Mouse (Mus musculus): ENCODE measurements around the gene Olfr96. TPM values are rescaled to one million over a fixed set of nuclear protein-coding genes. Genes with fewer than 3 reads are reported as not detected.

Olfr96 gene
- polyA plus RNA-seq (2012; rRNA removed; ENCODE audit: low replicate concordance): not detected in 2 replicates

DNA sequence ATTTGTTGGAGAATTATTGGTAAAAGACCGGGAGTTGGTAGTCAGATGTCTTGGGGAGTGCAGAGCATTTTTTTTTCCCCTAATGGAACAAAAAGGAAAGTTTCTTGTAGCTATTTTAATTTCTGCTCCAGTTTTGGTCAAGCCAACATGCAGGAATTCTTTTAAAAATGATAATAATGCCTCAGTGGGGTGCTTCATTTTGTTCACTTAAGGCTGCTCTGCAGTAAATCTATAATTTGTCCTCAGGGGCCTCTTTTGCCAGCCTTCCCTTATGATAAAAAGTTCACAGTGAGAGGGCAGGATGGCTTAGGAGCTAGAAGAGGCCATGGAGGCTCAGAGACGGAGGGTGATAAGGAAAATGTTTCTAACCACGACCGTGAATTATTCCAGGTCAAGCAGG, at the start of gene Olfr96:
Gene Olfr96 (plus strand): TSS at position 301 of the 400 bp plus-strand sequence.

GRCm38 (mm10) chr17:37193656-37194055, 26.3 kb upstream of the Olfr96 start, which contains the start of gene Ubd:
Ubd (plus strand) TSS chr17:37193892.

DNA sequence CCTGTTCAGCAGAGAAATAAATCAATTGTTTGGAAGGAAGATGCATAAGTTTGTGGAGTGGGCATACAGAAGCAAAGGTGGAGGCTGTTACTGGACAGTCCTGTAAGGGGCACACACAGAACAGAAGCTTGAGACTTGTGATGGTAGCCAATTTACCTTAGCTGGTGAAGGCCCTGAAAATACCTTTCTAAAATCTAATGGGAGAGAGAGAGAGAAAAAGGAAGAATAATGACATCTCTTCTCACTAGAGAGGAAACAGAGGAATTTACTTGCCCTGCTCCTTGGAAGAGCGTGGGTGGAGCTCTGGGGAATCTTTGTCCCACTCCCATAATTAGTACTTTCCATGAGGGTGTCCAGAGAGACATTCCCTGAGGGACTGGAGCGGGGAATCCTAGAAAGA, 19.1 kb upstream of the Olfr96 start, which contains the start of gene Olfr94:
Gene Olfr94 (minus strand): TSS at position 101 of the 400 bp plus-strand sequence.

DNA sequence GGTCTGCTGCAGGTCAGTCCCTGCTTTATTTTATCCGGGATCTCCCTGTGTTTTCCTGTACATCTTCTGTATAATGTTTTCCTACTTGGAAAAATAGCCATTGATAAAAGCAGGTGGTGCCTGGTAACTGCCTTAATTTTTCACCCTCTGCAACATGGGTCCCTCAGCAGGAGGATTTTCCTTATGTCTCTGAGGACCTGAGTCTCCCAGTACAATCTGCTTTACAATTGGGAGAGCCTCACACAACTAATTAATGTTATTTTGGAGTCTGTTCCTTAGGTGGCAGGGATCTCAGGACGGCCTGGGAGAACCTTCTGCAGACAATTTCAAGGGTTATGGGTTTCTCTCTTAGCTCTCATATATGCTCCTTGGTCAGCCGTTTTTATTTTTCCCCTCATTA, 6.9 kb upstream of the Olfr96 start, which contains the start of gene Olfr95:
Gene Olfr95 (minus strand): TSS at position 101 of the 400 bp plus-strand sequence.

GRCm38 (mm10) chr17:37237230-37237629, 17.3 kb downstream of the Olfr96 start, which contains the start of gene Olfr97:
Olfr97 (minus strand) TSS chr17:37237330.

GRCm38 (mm10) chr17:37263626-37264025, 43.7 kb downstream of the Olfr96 start, which contains the start of gene Olfr98:
Olfr98 (minus strand) TSS chr17:37263749.

GRCm38 (mm10) chr17:37270058-37270701, 50.2 kb downstream of the Olfr96 start, which contains the start of gene H2-M3:
H2-M3 (plus strand) TSS chr17:37270220.

Other genes starting within 250 kb of the Olfr96 start
- gene 2410137M14Rik, start 238.9 kb upstream of the Olfr96 start, polyA plus RNA-seq (2012; rRNA removed; ENCODE audit: low replicate concordance): 0.19 TPM in 1 of 2 replicates, not detected in the other
- 0.19 and 0.95 TPM in 2 replicates for gene H2-M5, start 230.6 kb upstream of the Olfr96 start, polyA plus RNA-seq (2012; rRNA removed; ENCODE audit: low replicate concordance)
- 7.8 and 20.5 TPM in 2 replicates for gene Zfp57, start 219.0 kb upstream of the Olfr96 start, polyA plus RNA-seq (2012; rRNA removed; ENCODE audit: low replicate concordance)
- gene Mog, start 196.7 kb upstream of the Olfr96 start, polyA plus RNA-seq (2012; rRNA removed; ENCODE audit: low replicate concordance): not detected in 2 replicates
- gene Gabbr1, start 174.2 kb upstream of the Olfr96 start, polyA plus RNA-seq (2012; rRNA removed; ENCODE audit: low replicate concordance): 30.9 and 71.8 TPM in 2 replicates
- not detected in 2 replicates for gene Olfr90, start 131.6 kb upstream of the Olfr96 start, polyA plus RNA-seq (2012; rRNA removed; ENCODE audit: low replicate concordance)
- gene Olfr91, start 121.9 kb upstream of the Olfr96 start, polyA plus RNA-seq (2012; rRNA removed; ENCODE audit: low replicate concordance): not detected in 2 replicates
- gene Olfr92, start 100.1 kb upstream of the Olfr96 start, polyA plus RNA-seq (2012; rRNA removed; ENCODE audit: low replicate concordance): not detected in 2 replicates
- not detected in 2 replicates for gene Olfr93, start 58.7 kb upstream of the Olfr96 start, polyA plus RNA-seq (2012; rRNA removed; ENCODE audit: low replicate concordance)
- 0.54 and 3.7 TPM in 2 replicates for gene Ubd, start 26.3 kb upstream of the Olfr96 start, polyA plus RNA-seq (2012; rRNA removed; ENCODE audit: low replicate concordance)
- not detected in 2 replicates for gene Olfr94, start 19.2 kb upstream of the Olfr96 start, polyA plus RNA-seq (2012; rRNA removed; ENCODE audit: low replicate concordance)
- gene Olfr95, start 7.0 kb upstream of the Olfr96 start, polyA plus RNA-seq (2012; rRNA removed; ENCODE audit: low replicate concordance): not detected in 2 replicates
- not detected in 2 replicates for gene Olfr97, start 17.2 kb downstream of the Olfr96 start, polyA plus RNA-seq (2012; rRNA removed; ENCODE audit: low replicate concordance)
- gene Olfr98, start 43.6 kb downstream of the Olfr96 start, polyA plus RNA-seq (2012; rRNA removed; ENCODE audit: low replicate concordance): not detected in 2 replicates
- 11.0 and 14.5 TPM in 2 replicates for gene H2-M3, start 50.1 kb downstream of the Olfr96 start, polyA plus RNA-seq (2012; rRNA removed; ENCODE audit: low replicate concordance)
- not detected in 2 replicates for gene Olfr99, start 63.3 kb downstream of the Olfr96 start, polyA plus RNA-seq (2012; rRNA removed; ENCODE audit: low replicate concordance)
- not detected in 2 replicates for gene Olfr101, start 84.2 kb downstream of the Olfr96 start, polyA plus RNA-seq (2012; rRNA removed; ENCODE audit: low replicate concordance)
- gene Olfr102, start 96.9 kb downstream of the Olfr96 start, polyA plus RNA-seq (2012; rRNA removed; ENCODE audit: low replicate concordance): not detected in 2 replicates
- not detected in 2 replicates for gene Olfr103, start 119.6 kb downstream of the Olfr96 start, polyA plus RNA-seq (2012; rRNA removed; ENCODE audit: low replicate concordance)
- not detected in 2 replicates for gene Olfr104-ps, start 139.4 kb downstream of the Olfr96 start, polyA plus RNA-seq (2012; rRNA removed; ENCODE audit: low replicate concordance)
- not detected in 2 replicates for gene Olfr105-ps, start 158.9 kb downstream of the Olfr96 start, polyA plus RNA-seq (2012; rRNA removed; ENCODE audit: low replicate concordance)
- gene Olfr106-ps, start 170.2 kb downstream of the Olfr96 start, polyA plus RNA-seq (2012; rRNA removed; ENCODE audit: low replicate concordance): not detected in 2 replicates
- not detected in 2 replicates for gene Olfr107, start 179.1 kb downstream of the Olfr96 start, polyA plus RNA-seq (2012; rRNA removed; ENCODE audit: low replicate concordance)
- gene Olfr108, start 225.3 kb downstream of the Olfr96 start, polyA plus RNA-seq (2012; rRNA removed; ENCODE audit: low replicate concordance): not detected in 2 replicates
- not detected in 2 replicates for gene Olfr109, start 238.8 kb downstream of the Olfr96 start, polyA plus RNA-seq (2012; rRNA removed; ENCODE audit: low replicate concordance)

Measured in subcutaneous adipose tissue, adult 2 months (tissue).